Mouse (Mus musculus): ENCODE data around the gene Enpp3.

DNA sequence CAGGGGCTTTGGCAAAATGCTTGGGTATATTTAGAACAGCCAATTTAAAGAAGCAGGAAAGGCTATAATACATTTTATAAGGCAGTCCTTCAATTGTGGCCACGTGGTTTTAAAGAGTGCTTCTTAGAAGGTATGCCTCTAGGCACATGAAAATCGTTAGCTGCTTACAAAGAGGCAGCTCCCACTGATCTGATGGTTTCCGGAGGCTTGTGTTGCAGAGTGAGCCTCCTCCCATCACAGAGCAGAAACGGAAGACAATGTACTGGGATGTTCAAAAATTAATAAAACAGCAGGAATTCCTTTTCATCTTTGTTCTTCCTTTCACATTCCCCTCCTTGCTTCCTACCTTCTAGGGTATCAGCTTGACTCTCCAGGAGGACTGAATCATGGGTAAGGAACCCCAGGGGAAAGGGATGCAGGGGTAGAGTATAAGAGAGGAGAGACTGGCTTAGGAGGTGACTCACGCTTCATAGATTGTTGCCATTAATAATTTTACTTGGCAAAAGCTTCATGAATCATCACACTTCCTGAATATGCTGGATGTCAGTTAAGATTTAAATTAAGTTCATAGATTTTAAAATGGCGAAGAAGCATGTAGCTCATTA is 77.4 kb downstream of the Enpp3 start:
- TF ChIP-seq EP300 (IDR thresholded peaks at IDR 0.05; ENCODE audit: low read length) (no peak), GABPA (IDR thresholded peaks at IDR 0.05; ENCODE audit: insufficient replicate concordance, low read depth, low read length) (no peak), ETS1 (conservative IDR thresholded peaks at IDR 0.05; ENCODE audit: low read depth, low read length) (no peak), CTCF (conservative IDR thresholded peaks at IDR 0.05 in 1 of 2, IDR thresholded peaks at IDR 0.05 in 1 of 2; ENCODE audit: low read depth in 2 of 2, low read length in 2 of 2) (no peak), NELFE (IDR thresholded peaks at IDR 0.05; ENCODE audit: low read depth, low read length) (no peak), ZNF384 (IDR thresholded peaks at IDR 0.05; ENCODE audit: low read depth, low read length) (no peak), USF2 (conservative IDR thresholded peaks at IDR 0.05; ENCODE audit: low read depth, low read length) (no peak), POLR2A (IDR thresholded peaks at IDR 0.05; ENCODE audit: low read depth, low read length) (no peak), JUND (conservative IDR thresholded peaks at IDR 0.05; ENCODE audit: low read depth, low read length) (no peak), USF1 (IDR thresholded peaks at IDR 0.05; ENCODE audit: low read depth, low read length) (no peak), TCF12 (IDR thresholded peaks at IDR 0.05; ENCODE audit: low read depth, low read length) (no peak), E2F4 (IDR thresholded peaks at IDR 0.05; ENCODE audit: insufficient replicate concordance, low read depth, low read length) (no peak)
